9 mouse cellular contexts compared by ENCODE assay signal in genomic region chr11:82399621-82400020, GRCm38 (mm10). TPM values are rescaled to one million over a fixed set of nuclear protein-coding genes. Genes with fewer than 3 reads are reported as not detected.
DNase-seq lines count a peak whose midpoint lies in the region; TF ChIP-seq lines count a peak whose summit lies in the region.
"Had no signal": no experiment of that assay in that cellular context is flagged by ENCODE, and none has a peak within 500 bp of the region (broad histone marks: within the 10 kb centered on the region; RNA-seq: fewer than 3 reads in every experiment).

No protein-coding gene starts in this region.

- no peaks in the 10 kb centered on the region for H3K4me1 ChIP-seq in thymus, adult 2 months (replicated peaks; ENCODE audit: control insufficient read depth, insufficient read depth, low read length)
- H3K4me1 ChIP-seq: limb, embryonic 13.5 days had no signal

- no peaks in the 10 kb centered on the region for H3K27me3 ChIP-seq in thymus, adult 2 months (ENCODE audit: control insufficient read depth, insufficient read depth, low read length)

- no peak for TF ChIP-seq POLR2A in thymus, adult 2 months (IDR thresholded peaks at IDR 0.05; ENCODE audit: control insufficient read depth, extremely low read depth, insufficient read depth, low read length, poor library complexity)

- TF ChIP-seq CTCF in thymus, adult 2 months (IDR thresholded peaks at IDR 0.05; ENCODE audit: borderline replicate concordance, control insufficient read depth, extremely low read depth, insufficient read depth, low read length, poor library complexity), result peak; percentile 44; the same call in 1 of the 2 replicates

- intact Hi-C loops in heart, postnatal 14 days (cut with DNase I), result loop anchor here (1.0 kb wide), 1 partner anchor 164 kb away; no protein-coding TSS in a partner anchor
- intact Hi-C loops in heart, postnatal 25 days (cut with DNase I), result loop anchor here (1.0 kb wide), 1 partner anchor 164 kb away; no protein-coding TSS in a partner anchor

- WGBS in thymus, adult 2 months, result 18% methylated on average over 3 of the region's 3 CpGs

- peak; percentile 41 to 59 for DNase-seq in heart, postnatal 14 days
- DNase-seq in heart, postnatal 25 days (ENCODE audit: low spot score), result no peak
- peak; percentile 15 for DNase-seq in thymus, adult 2 months
- no peak for DNase-seq in thymus, postnatal 0 days (ENCODE audit: low spot score)
- DNase-seq in c-Kit-positive CD71-positive TER-119-positive erythroid progenitor cells, embryonic 14.5 days (ENCODE audit: low spot score), result peak; percentile 10
- peak; percentile 21 to 73 for DNase-seq in spleen, postnatal 10 days (ENCODE audit: low spot score in 2 of 2)
- DNase-seq in frontal cortex, postnatal 10 days (ENCODE audit: low spot score in 2 of 2), result no peak
- DNase-seq in layer of hippocampus, adult 18-20 months (ENCODE audit: low spot score in 2 of 2), result no peak

- no peak overlapping the region for H3K4me3 ChIP-seq in thymus, adult 2 months (ENCODE audit: control insufficient read depth, insufficient read depth, low read length)
- H3K4me3 ChIP-seq: limb, embryonic 13.5 days had no signal

- no peak overlapping the region for H3K27ac ChIP-seq in thymus, adult 2 months (ENCODE audit: control insufficient read depth, insufficient read depth, low read length)
- H3K27ac ChIP-seq: limb, embryonic 13.5 days had no signal

- no peaks in the 10 kb centered on the region for H3K36me3 ChIP-seq in thymus, adult 2 months (ENCODE audit: control insufficient read depth, insufficient read depth, low read length)
- H3K36me3 ChIP-seq: limb, embryonic 13.5 days had no signal

RNA-seq across cellular contexts. Expression of gene Tmem132e, which starts 10.9 kb away (rescaled TPM):
- total RNA-seq in heart, postnatal 14 days (2021), result under 1 TPM in 1 of 2 experiments, not detected in 1; 0.05 TPM
- under 1 TPM; 0.18 to 0.22 TPM for total RNA-seq in heart, postnatal 25 days (2021)
- polyA plus RNA-seq in thymus, adult 2 months (2012; rRNA removed), result 0.13 and 0.48 TPM in 2 replicates
- polyA plus RNA-seq in thymus, postnatal 0 days (2015; fragmentation: Nextera tagmentation; extraction: Ambion mirVana), result not detected in 2 replicates
- 1 to 10 TPM; 8.5 to 9.5 TPM for total RNA-seq in layer of hippocampus, adult 18-20 months (2021)

Comparison
In these comparisons a context has a peak if more than half of its experiments do, and no peak if none do; other contexts are left out.
1. DNase-seq: peak in heart, postnatal 14 days (2 of 2), thymus, adult 2 months (single experiment), c-Kit-positive CD71-positive TER-119-positive erythroid progenitor cells, embryonic 14.5 days (single experiment) and spleen, postnatal 10 days (2 of 2); none in heart, postnatal 25 days (single experiment), thymus, postnatal 0 days (single experiment), frontal cortex, postnatal 10 days (0 of 2) and layer of hippocampus, adult 18-20 months (0 of 2).
2. RNA of gene Tmem132e, which starts 10.9 kb away (total RNA-seq): 8.5 to 9.5 TPM in layer of hippocampus, adult 18-20 months; 0.18 to 0.22 TPM in heart, postnatal 25 days and 0.05 TPM in heart, postnatal 14 days; every median in the first group is over 4 times any median in the second.